Mouse (Mus musculus): ENCODE measurements at regions not wholly inside any gene's neighbourhood (a gene's known extent, or its start where the extent isn't known, plus 50 kb on each side); places are given as distances from the start of the nearest gene placed in this dataset.

GRCm38 (mm10) chr3:35027898-35028297, 377.7 kb downstream of the Sox2 start:
- in situ Hi-C loops (cut with MboI, MseI) = no loop called here

- in situ Hi-C loops (cut with MboI, MseI) = no loop called here
Measured at GRCm38 (mm10) chr3:35029924-35030323, 379.7 kb downstream of the Sox2 start.

- in situ Hi-C loops (cut with MboI, MseI) = no loop called here
Measured at GRCm38 (mm10) chr3:35033587-35033986, 383.4 kb downstream of the Sox2 start.

- in situ Hi-C loops (cut with MboI, MseI) = no loop called here
Measured at GRCm38 (mm10) chr3:35035234-35035633, 385.0 kb downstream of the Sox2 start.

- in situ Hi-C loops (cut with MboI, MseI) = no loop called here
Measured at GRCm38 (mm10) chr3:35043705-35044104, 393.5 kb downstream of the Sox2 start.

- in situ Hi-C loops (cut with MboI, MseI) = no loop called here
Measured at GRCm38 (mm10) chr3:35059438-35059837, 409.2 kb downstream of the Sox2 start.

- in situ Hi-C loops (cut with MboI, MseI) = no loop called here
Measured at GRCm38 (mm10) chr3:35060042-35060441, 409.8 kb downstream of the Sox2 start.

GRCm38 (mm10) chr3:35066824-35067223, 416.6 kb downstream of the Sox2 start:
- in situ Hi-C loops (cut with MboI, MseI) = no loop called here

- in situ Hi-C loops (cut with MboI, MseI) = no loop called here
Measured at GRCm38 (mm10) chr3:35068586-35068985, 418.4 kb downstream of the Sox2 start.

- in situ Hi-C loops (cut with MboI, MseI) = no loop called here
Measured at GRCm38 (mm10) chr3:35071046-35071445, 420.8 kb downstream of the Sox2 start.

- in situ Hi-C loops (cut with MboI, MseI) = no loop called here
Measured at GRCm38 (mm10) chr3:35079887-35080286, 429.7 kb downstream of the Sox2 start.

GRCm38 (mm10) chr3:35084091-35084867, 434.1 kb downstream of the Sox2 start:
- in situ Hi-C loops (cut with MboI, MseI) = no loop called here

GRCm38 (mm10) chr3:35088241-35089080, 438.3 kb downstream of the Sox2 start:
- in situ Hi-C loops (cut with MboI, MseI) = no loop called here

- in situ Hi-C loops (cut with MboI, MseI) = no loop called here
Measured at GRCm38 (mm10) chr3:35090496-35091133, 440.4 kb downstream of the Sox2 start.

- in situ Hi-C loops (cut with MboI, MseI) = no loop called here
Measured at GRCm38 (mm10) chr3:35093001-35093400, 442.8 kb downstream of the Sox2 start.

GRCm38 (mm10) chr3:35095221-35095620, 445.0 kb downstream of the Sox2 start:
- in situ Hi-C loops (cut with MboI, MseI) = loop anchor here in 1 of 2 experiments (5.0 kb wide), 1 partner anchor 1138 kb away; no protein-coding TSS in a partner anchor

GRCm38 (mm10) chr3:35096381-35096780, 446.2 kb downstream of the Sox2 start:
- in situ Hi-C loops (cut with MboI, MseI) = loop anchor here in 1 of 2 experiments (5.0 kb wide), 1 partner anchor 1139 kb away; no protein-coding TSS in a partner anchor

GRCm38 (mm10) chr3:35097766-35098165, 447.6 kb downstream of the Sox2 start:
- in situ Hi-C loops (cut with MboI, MseI) = loop anchor here in 1 of 2 experiments (5.0 kb wide), 1 partner anchor 1140 kb away; no protein-coding TSS in a partner anchor

- in situ Hi-C loops (cut with MboI, MseI) = loop anchor here in 1 of 2 experiments (5.0 kb wide), 1 partner anchor 1142 kb away; no protein-coding TSS in a partner anchor
Measured at GRCm38 (mm10) chr3:35099226-35099625, 449.0 kb downstream of the Sox2 start.

GRCm38 (mm10) chr3:35099876-35100420, 449.7 kb downstream of the Sox2 start:
- in situ Hi-C loops (cut with MboI, MseI) = loop anchor here in 1 of 2 experiments (5.0 to 25.0 kb wide), 2 partner anchors 463 to 1143 kb away; no protein-coding TSS in a partner anchor

- in situ Hi-C loops (cut with MboI, MseI) = loop anchor here in 1 of 2 experiments (25.0 kb wide), 1 partner anchor 464 kb away; no protein-coding TSS in a partner anchor
Measured at GRCm38 (mm10) chr3:35101286-35101685, 451.1 kb downstream of the Sox2 start.

All from T-helper 17 cell (primary cell).